Mouse (Mus musculus) heart, embryonic 11.5 days (tissue): ENCODE results near the gene 4930467E23Rik. TPM values are rescaled to one million over a fixed set of nuclear protein-coding genes. Genes with fewer than 3 reads are reported as not detected.
"Not testable (repeated sequence)": the region's sequence is repeated elsewhere in the genome, so short reads cannot be mapped to it uniquely, and the experiment has no call there.

Experiments used
- ATAC-seq: fragments of 200-750 bp; cut with Nextera tagmentation; replicated peaks from 2 replicates; pipeline ENCODE4 v1.8.0; 2017; ENCODE audit warnings: moderate library complexity; ENCODE audit not compliant: insufficient number of reproducible peaks, low FRiP score, low TSS enrichment
- H3K27ac ChIP-seq: fragments of 300-500 bp; sonication (generic); 2 replicates; pipeline ENCODE4 v1.5.1; 2014; ENCODE audit warnings: mild to moderate bottlenecking, low read depth, low read length
- H3K27me3 ChIP-seq: fragments of 300-500 bp; sonication (generic); 2 replicates; pipeline ENCODE4 v1.6.1; 2014; ENCODE audit warnings: mild to moderate bottlenecking, low read length, mixed read lengths; ENCODE audit not compliant: control insufficient read depth, insufficient read depth
- H3K36me3 ChIP-seq: fragments of 300-500 bp; sonication (generic); 2 replicates; pipeline ENCODE4 v1.6.1; 2014; ENCODE audit warnings: mild to moderate bottlenecking, low read length, moderate library complexity, mixed read lengths; ENCODE audit not compliant: control insufficient read depth, insufficient read depth
- H3K4me1 ChIP-seq: fragments of 300-500 bp; sonication (generic); 2 replicates; pipeline ENCODE4 v1.6.1; 2014; ENCODE audit warnings: low read length; ENCODE audit not compliant: control insufficient read depth, insufficient read depth
- H3K4me2 ChIP-seq: fragments of 300-500 bp; sonication (generic); 2 replicates; pipeline ENCODE4 v1.6.1; 2014; ENCODE audit warnings: mild to moderate bottlenecking, moderate library complexity
- H3K4me3 ChIP-seq: fragments of 300-500 bp; sonication (generic); 2 replicates; pipeline ENCODE4 v1.5.1; 2014; ENCODE audit warnings: low read depth, low read length
- H3K9ac ChIP-seq: fragments of 300-500 bp; sonication (generic); 2 replicates; pipeline ENCODE4 v1.6.1; 2014; ENCODE audit warnings: mild to moderate bottlenecking, low read depth, low read length, moderate library complexity
- H3K9me3 ChIP-seq: fragments of 300-500 bp; sonication (generic); replicated peaks from 2 replicates; pipeline ENCODE4 v1.6.1; 2016; ENCODE audit warnings: low read length; ENCODE audit not compliant: control insufficient read depth
- WGBS: fragments of 180-500 bp; shearing (Covaris S2); extraction: QIAGEN DNeasy Blood & Tissue Kit; methylation state at CpG from one replicate; pipeline ENCODE4 v1.1.7; 2014; ENCODE audit not compliant: insufficient replicate concordance; 5-methylcytosine and 5-hydroxymethylcytosine counted together
- polyA plus RNA-seq: library from polyadenylated mRNA; unstranded; fragments of >200 nt; fragmentation: Nextera tagmentation; extraction: Ambion mirVana; gene quantifications from 2 replicates; pipeline ENCODE4 v1.2.1, GENCODE M21; 2014

The 4930467E23Rik gene
- polyA plus RNA-seq, 1 experiment from 2014 or later, result not detected

DNA sequence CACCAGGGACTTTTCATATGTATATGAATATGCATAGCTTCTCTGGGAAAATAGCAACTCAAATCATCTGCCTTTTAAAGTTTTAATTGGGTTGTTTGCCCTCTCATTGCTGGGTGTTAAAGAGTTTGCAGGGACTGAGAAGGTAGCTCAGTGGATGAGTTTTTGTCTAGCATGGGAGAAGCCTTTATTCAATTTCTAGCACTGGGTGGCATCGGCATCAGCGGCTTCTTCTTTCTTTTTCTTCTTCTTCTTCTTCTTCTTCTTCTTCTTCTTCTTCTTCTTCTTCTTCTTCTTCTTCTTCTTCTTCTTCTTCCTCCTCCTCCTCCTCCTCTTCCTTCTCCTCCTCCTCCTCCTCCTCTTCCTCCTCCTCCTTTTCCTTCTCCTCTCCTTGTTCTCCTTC lies 28.1 kb upstream of the 4930467E23Rik start:
- not testable (repeated sequence) for H3K4me2 ChIP-seq, ATAC-seq, H3K9ac ChIP-seq, H3K4me1 ChIP-seq, H3K27me3 ChIP-seq, H3K36me3 ChIP-seq, H3K4me3 ChIP-seq, H3K27ac ChIP-seq, H3K9me3 ChIP-seq
- WGBS, result 84% methylated on average over 2 of the region's 2 CpGs

- H3K4me2 ChIP-seq, H3K27me3 ChIP-seq, H3K9ac ChIP-seq, H3K9me3 ChIP-seq, ATAC-seq, H3K27ac ChIP-seq, H3K4me1 ChIP-seq, H3K4me3 ChIP-seq, H3K36me3 ChIP-seq: not testable (repeated sequence)
- 40% methylated on average over 2 of the region's 2 CpGs for WGBS
Observed at GRCm38 (mm10) chr8:19702276-19702675, 27.1 kb upstream of the 4930467E23Rik start.

DNA sequence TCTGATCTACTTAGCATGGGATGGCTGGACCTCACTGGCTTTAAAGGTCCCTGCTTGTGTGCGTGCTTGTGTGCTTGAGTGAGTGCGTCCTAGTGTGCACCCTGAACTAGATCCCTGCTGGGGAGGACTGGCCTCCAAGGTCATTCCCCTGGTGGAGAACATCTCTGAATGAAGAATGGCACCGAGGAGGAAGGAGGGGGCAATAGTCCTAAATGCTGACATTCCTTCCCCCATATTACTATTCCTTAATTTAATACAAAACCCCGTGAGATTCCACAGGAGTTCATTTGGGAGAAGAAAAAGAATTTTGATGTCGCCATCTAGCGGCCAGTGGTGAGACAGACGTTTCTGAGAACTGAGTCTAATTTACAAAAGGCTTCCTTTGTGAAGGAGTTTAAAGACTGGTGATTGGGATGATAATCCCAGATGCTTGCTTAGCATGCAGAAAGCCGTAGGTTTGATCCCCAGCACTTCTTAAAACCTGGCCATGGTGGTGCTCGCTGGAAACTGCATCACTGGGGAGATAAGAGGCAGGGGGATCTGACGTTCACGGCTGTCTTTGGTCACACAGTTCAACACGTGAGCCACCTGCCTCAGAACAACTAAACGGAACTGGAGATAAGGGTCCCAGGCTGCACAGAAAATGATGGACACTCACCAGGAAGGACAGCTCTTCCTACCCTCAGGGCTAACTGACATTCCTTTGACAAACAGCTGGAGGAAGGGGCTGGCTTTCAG lies 26.2 kb upstream of the 4930467E23Rik start:
- H3K27me3 ChIP-seq, H3K4me1 ChIP-seq, H3K9ac ChIP-seq, H3K9me3 ChIP-seq, H3K4me3 ChIP-seq, H3K36me3 ChIP-seq, H3K4me2 ChIP-seq, H3K27ac ChIP-seq: not testable (repeated sequence)
- 34% methylated on average over 13 of the region's 13 CpGs for WGBS
- ATAC-seq, result peak; percentile 84

- not testable (repeated sequence) for H3K9me3 ChIP-seq, H3K4me2 ChIP-seq, H3K27ac ChIP-seq, H3K4me3 ChIP-seq, H3K4me1 ChIP-seq, H3K27me3 ChIP-seq, H3K9ac ChIP-seq, ATAC-seq, H3K36me3 ChIP-seq
Observed at GRCm38 (mm10) chr8:19703906-19704305, 25.5 kb upstream of the 4930467E23Rik start.

GRCm38 (mm10) chr8:19704441-19705215 lies 24.7 kb upstream of the 4930467E23Rik start:
- WGBS, result no CpG with 5 or more reads among the region's 4 CpGs
- ATAC-seq, result 0 out of 2 replicates have a peak, but pooled peaks have one; percentile 20
- H3K4me1 ChIP-seq, H3K4me2 ChIP-seq, H3K9ac ChIP-seq, H3K27me3 ChIP-seq, H3K9me3 ChIP-seq, H3K4me3 ChIP-seq, H3K36me3 ChIP-seq, H3K27ac ChIP-seq: not testable (repeated sequence)

GRCm38 (mm10) chr8:19705216-19705600 lies 24.2 kb upstream of the 4930467E23Rik start:
- not testable (repeated sequence) for H3K4me2 ChIP-seq, H3K36me3 ChIP-seq, H3K27ac ChIP-seq, H3K4me1 ChIP-seq, H3K9ac ChIP-seq, H3K4me3 ChIP-seq, H3K27me3 ChIP-seq, H3K9me3 ChIP-seq
- 72% methylated on average over 9 of the region's 9 CpGs for WGBS
- 0 out of 2 replicates have a peak, but pooled peaks have one; percentile 10 for ATAC-seq

- H3K27ac ChIP-seq, H3K27me3 ChIP-seq, ATAC-seq, H3K9me3 ChIP-seq, H3K4me3 ChIP-seq, H3K4me2 ChIP-seq, H3K9ac ChIP-seq, H3K36me3 ChIP-seq, H3K4me1 ChIP-seq: not testable (repeated sequence)
- WGBS, result 68% methylated on average over 4 of the region's 4 CpGs
Observed at GRCm38 (mm10) chr8:19706101-19706725, 23.2 kb upstream of the 4930467E23Rik start.

DNA sequence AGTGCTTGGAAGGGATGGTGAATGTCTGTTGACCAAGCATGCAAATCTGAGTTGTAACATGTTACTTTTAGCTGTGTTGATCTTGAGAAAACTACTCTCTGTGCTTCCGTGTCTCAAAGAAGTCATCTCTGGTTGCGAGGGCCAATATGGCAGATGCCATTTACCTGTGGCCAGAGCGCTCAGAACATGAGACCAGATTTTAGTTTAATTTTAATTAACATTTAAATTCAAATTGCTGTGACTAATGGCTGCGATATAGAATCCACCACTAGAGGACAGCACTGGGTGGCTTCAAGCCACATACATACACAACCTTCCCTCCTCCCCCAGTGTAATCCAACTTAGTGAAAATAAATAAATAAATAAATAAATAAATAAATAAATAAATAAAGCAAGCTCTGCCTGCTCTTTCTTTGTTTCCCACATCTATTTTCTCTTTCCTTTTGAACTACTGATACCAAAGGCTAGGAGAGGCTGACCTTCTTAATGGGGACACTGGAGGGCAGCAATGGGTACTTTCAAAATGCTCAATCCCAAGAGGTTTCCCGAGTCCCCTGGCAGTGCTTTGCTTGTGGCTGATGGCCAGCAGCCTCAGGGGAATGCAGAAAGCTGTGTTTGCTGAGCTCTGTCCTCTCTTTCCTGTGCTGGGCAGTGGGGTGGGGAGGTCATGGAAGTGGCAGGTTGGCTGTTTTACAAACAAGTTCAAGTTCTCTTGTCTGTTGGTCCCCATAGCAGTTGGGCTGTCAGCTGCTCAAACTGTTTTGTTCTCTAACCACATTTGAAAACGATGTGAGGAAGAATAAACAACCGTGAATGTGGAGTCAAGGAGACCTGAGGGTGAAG lies 22.2 kb upstream of the 4930467E23Rik start:
- WGBS, result 64% methylated on average over 7 of the region's 7 CpGs
- not testable (repeated sequence) for H3K27ac ChIP-seq, H3K4me1 ChIP-seq, H3K9ac ChIP-seq, H3K4me2 ChIP-seq, H3K4me3 ChIP-seq, H3K9me3 ChIP-seq, H3K36me3 ChIP-seq, H3K27me3 ChIP-seq
- 0 out of 2 replicates have a peak, but pooled peaks have one; percentile 55 for ATAC-seq
